Mouse (Mus musculus) liver, embryonic 12.5 days (tissue): ENCODE measurements around the gene Nlrp10. TPM values are rescaled to one million over a fixed set of nuclear protein-coding genes. Genes with fewer than 3 reads are reported as not detected.

Experiments
- ATAC-seq: fragments of 200-750 bp; cut with Nextera tagmentation; 2 replicates; pipeline ENCODE4 v1.8.0; 2017; ENCODE audit warnings: moderate number of reproducible peaks, mild to moderate bottlenecking, moderate library complexity
- H3K27ac ChIP-seq: fragments of 300-500 bp; sonication (generic); 2 replicates; pipeline ENCODE4 v1.5.1; 2016; ENCODE audit warnings: mild to moderate bottlenecking
- H3K27me3 ChIP-seq: fragments of 300-500 bp; sonication (generic); replicated peaks from 2 replicates; pipeline ENCODE4 v1.6.1; 2016; ENCODE audit warnings: mild to moderate bottlenecking, moderate library complexity
- H3K36me3 ChIP-seq: fragments of 300-500 bp; sonication (generic); 2 replicates; pipeline ENCODE4 v1.6.1; 2016; ENCODE audit warnings: mild to moderate bottlenecking, moderate library complexity
- H3K4me1 ChIP-seq: fragments of 300-500 bp; sonication (generic); 2 replicates; pipeline ENCODE4 v1.6.1; 2016
- H3K4me2 ChIP-seq: fragments of 300-500 bp; sonication (generic); 2 replicates; pipeline ENCODE4 v1.6.1; 2016; ENCODE audit warnings: mild to moderate bottlenecking, moderate library complexity
- H3K4me3 ChIP-seq: fragments of 300-500 bp; sonication (generic); 2 replicates; pipeline ENCODE4 v1.5.1; 2016; ENCODE audit warnings: mild to moderate bottlenecking, moderate library complexity
- H3K9ac ChIP-seq: fragments of 300-500 bp; sonication (generic); 2 replicates; pipeline ENCODE4 v1.6.1; 2016; ENCODE audit warnings: mild to moderate bottlenecking, moderate library complexity
- H3K9me3 ChIP-seq: fragments of 300-500 bp; sonication (generic); replicated peaks from 2 replicates; pipeline ENCODE4 v1.6.1; 2016; ENCODE audit warnings: mild to moderate bottlenecking, moderate library complexity
- WGBS: fragments of 180-500 bp; shearing (Covaris S2); methylation state at CpG from one replicate; pipeline ENCODE4 v1.1.7; 2016; ENCODE audit not compliant: insufficient replicate concordance; 5-methylcytosine and 5-hydroxymethylcytosine counted together
- polyA plus RNA-seq: library from polyadenylated mRNA; unstranded; fragments of >200 nt; fragmentation: Nextera tagmentation; extraction: Ambion mirVana; gene quantifications from 2 replicates; pipeline ENCODE4 v1.2.1, GENCODE M21; 2016

Nlrp10 gene
- polyA plus RNA-seq, 1 experiment from 2014 or later, result 0.10 TPM

DNA sequence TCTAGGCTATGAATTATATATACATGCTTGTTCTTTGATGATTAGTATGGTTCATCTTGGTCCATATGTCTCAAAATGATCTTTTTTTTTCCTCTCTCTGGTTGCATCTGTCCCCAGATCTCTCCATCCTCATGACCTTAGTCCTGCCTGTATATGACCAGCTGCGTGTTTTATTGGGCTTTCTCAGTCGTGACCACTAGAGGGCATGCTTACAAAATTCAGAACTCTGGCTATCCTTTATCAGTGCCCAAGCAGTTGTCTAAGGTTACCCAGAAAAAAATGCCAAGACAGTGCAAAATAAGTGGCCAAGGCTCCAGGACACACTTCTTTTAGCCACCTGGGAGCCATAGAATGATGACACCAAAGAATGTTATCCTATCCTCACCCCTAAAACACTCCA, 14.0 kb upstream of the Nlrp10 start:
- Histone ChIP-seq H3K9me3 (no peaks in the 10 kb centered on the region), H3K4me2 (no peak overlapping the region), H3K36me3 (peaks cover 64% of the 10 kb centered on the region), H3K27ac (no peak overlapping the region), H3K4me3 (no peak overlapping the region), H3K27me3 (peaks cover 12% of the 10 kb centered on the region), H3K9ac (no peak overlapping the region), H3K4me1 (no peaks in the 10 kb centered on the region)
- peak; percentile 65 for ATAC-seq
- 6% methylated on average over 2 of the region's 2 CpGs for WGBS

DNA sequence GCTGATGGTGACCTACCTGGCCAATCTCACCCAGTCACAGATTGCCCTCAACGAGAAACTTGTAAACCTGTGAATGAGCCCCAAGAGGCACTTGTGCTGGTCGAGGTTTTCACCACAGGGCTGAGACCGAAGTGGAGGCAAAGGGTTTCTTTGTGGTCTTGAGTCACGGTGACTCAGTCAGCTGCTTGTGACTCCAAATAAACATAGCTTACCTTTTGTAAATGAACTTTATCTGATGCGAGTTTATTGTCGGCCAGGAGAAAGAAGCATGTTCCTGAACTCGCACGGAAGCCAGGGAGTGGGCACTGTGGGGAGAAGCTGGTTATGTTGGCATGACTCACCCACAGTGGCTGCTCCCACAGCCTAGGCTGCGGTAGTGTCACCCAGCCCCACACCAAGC, 11.5 kb upstream of the Nlrp10 start:
- no peak overlapping the region for H3K4me2 ChIP-seq
- no peak for ATAC-seq
- WGBS, result 82% methylated on average over 9 of the region's 9 CpGs
- H3K4me1 ChIP-seq, result peaks cover 5% of the 10 kb centered on the region; the same call in 1 of the 2 replicates
- peaks cover 90% of the 10 kb centered on the region for H3K36me3 ChIP-seq
- H3K9ac ChIP-seq, result no peak overlapping the region
- H3K27me3 ChIP-seq, result no peaks in the 10 kb centered on the region
- no peaks in the 10 kb centered on the region for H3K9me3 ChIP-seq
- no peak overlapping the region for H3K27ac ChIP-seq
- no peak overlapping the region for H3K4me3 ChIP-seq

DNA sequence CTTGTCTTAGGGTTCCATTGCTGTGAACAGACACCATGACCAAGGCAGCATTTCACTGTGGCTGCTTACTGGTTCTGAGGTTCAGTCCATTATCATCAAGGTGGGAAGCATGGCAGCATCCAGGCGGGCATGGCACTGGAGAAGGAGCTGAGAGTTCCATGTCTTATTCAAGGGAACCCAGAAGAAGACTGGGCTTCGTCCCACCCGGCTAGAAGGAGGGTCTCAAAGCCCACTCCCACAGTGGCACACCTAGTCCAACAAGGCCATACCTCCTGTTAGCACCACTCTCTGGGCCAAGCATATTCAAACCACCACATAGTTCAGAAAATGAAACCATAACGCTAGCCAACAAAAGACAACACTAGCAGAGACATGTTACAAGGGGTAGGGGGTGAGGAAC, 6.6 kb upstream of the Nlrp10 start:
- peak overlapping the region; percentile 22; the same call in 1 of the 2 replicates for H3K27ac ChIP-seq
- H3K9me3 ChIP-seq, result no peaks in the 10 kb centered on the region
- 85% methylated on average over 4 of the region's 4 CpGs for WGBS
- H3K4me1 ChIP-seq, result peaks cover 22% of the 10 kb centered on the region
- peaks cover 4% of the 10 kb centered on the region; the same call in 1 of the 2 replicates for H3K27me3 ChIP-seq
- H3K4me2 ChIP-seq, result peak overlapping the region; percentile 88; the same call in 1 of the 2 replicates
- peak overlapping the region; percentile 91; the same call in 1 of the 2 replicates for H3K9ac ChIP-seq
- peaks cover 61% of the 10 kb centered on the region for H3K36me3 ChIP-seq
- ATAC-seq, result no peak
- H3K4me3 ChIP-seq, result no peak overlapping the region

DNA sequence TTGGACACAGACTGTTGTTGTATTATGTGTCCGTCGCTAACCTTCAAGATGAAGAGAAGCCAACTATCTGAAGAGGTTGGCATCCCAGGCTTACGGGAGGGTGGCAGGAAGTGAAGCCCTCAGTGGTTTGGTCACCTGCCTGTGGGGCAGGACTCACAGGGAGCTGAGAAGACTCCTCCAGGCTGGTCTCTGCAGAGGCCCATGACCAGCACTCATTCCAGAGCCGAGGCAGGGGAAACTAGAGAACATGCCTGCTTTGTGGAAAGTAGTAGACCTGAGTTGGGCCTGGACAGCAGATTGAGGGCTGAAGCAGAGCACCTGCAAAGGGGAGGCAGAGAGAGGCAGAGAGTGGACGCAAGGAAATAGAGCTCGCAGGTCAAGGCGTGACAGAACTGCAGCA, 5.4 kb upstream of the Nlrp10 start:
- Histone ChIP-seq H3K9ac (peak overlapping the region; percentile 91), H3K4me1 (peaks cover 22% of the 10 kb centered on the region), H3K27me3 (peaks cover 4% of the 10 kb centered on the region; the same call in 1 of the 2 replicates), H3K4me3 (peak overlapping the region; percentile 94), H3K27ac (no peak overlapping the region), H3K36me3 (peaks cover 50% of the 10 kb centered on the region), H3K9me3 (no peaks in the 10 kb centered on the region), H3K4me2 (peak overlapping the region; percentile 88)
- 60% methylated on average over 7 of the region's 7 CpGs for WGBS
- no peak for ATAC-seq

DNA sequence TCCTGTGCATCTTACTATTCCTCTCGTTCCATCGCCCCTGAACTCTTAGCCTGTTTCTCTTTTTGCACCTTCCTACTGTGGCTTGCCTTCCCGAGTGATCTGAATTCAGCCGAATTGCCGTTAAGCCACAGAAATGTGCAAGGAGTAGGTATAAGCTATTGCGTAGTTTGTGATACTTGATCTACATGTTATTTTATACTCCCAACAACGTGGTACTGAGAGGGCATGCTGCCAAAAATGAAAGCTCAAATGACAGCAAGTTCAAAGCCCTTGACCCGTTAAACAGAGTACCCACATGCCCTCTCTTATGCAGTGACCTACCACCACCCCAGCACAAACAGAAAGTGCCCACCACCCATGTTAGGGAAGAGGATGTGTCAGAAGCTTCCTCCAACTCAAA, 4.9 kb upstream of the Nlrp10 start:
- ATAC-seq, result no peak
- Histone ChIP-seq H3K27ac (peak overlapping the region; percentile 85), H3K4me3 (peak overlapping the region; percentile 94)

DNA sequence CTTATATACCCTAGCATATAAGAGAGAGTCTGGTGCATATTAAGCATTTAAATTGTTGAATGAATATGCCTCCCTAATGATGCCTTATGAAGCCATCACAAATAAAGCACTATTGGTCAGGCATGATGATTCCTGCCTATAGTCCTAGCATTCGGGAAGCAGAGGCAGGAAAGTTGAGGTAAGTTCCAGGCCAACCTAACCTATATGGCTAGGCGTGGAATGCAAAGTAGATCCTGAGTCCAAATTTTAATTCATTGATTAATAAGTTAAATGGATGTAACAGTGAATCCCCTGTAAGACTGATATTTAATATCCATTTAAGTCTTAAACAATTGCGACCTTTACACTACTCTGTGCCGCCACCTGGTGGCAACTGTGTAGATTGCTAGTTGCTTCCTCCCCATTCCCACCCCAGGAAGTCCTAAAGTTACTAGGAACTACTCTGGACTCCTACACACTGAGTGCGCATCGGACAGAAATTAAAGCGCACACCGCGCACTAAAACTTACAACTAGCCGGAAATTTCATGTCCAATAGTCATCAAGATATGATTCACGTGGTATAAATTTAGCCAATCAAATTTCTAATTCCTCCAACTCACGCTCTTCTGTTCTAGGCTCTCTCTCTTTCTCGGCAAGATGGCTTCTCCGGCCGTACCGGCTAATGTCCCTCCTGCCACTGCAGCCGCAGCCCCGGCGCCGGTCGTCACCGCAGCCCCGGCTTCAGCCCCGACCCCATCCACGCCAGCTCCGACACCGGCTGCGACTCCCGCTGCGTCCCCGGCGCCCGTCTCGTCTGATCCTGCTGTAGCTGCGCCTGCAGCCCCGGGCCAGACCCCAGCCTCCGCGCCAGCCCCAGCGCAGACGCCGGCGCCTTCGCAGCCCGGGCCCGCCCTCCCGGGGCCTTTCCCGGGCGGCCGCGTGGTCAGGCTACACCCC, 4.1 kb upstream of the Nlrp10 start, which contains the start of gene Eif3f:
Gene Eif3f (plus strand): TSS at position 624 of the 938 bp plus-strand sequence.
- Histone ChIP-seq H3K36me3 (peaks cover 36% of the 10 kb centered on the region), H3K4me1 (peaks cover 22% of the 10 kb centered on the region), H3K4me3 (peak within 1 kb of the TSS; percentile 94), H3K27ac (peak within 1 kb of the TSS; percentile 85), H3K9ac (peak within 1 kb of the TSS; percentile 91), H3K4me2 (peak within 1 kb of the TSS; percentile 88), H3K9me3 (no peaks in the 10 kb centered on the region), H3K27me3 (peaks cover 4% of the 10 kb centered on the region; the same call in 1 of the 2 replicates)
- ATAC-seq, result peak; percentile 95
- WGBS, result 1% methylated on average over 50 of the region's 50 CpGs

More for the DNA sequence above, 4.9 kb upstream of the Nlrp10 start:
- H3K9me3 ChIP-seq, result no peaks in the 10 kb centered on the region
- H3K9ac ChIP-seq, result peak overlapping the region; percentile 91
- H3K4me2 ChIP-seq, result peak overlapping the region; percentile 88
- peaks cover 22% of the 10 kb centered on the region for H3K4me1 ChIP-seq
- peaks cover 44% of the 10 kb centered on the region for H3K36me3 ChIP-seq
- H3K27me3 ChIP-seq, result peaks cover 4% of the 10 kb centered on the region; the same call in 1 of the 2 replicates
- 1% methylated on average over 8 of the region's 8 CpGs for WGBS

DNA sequence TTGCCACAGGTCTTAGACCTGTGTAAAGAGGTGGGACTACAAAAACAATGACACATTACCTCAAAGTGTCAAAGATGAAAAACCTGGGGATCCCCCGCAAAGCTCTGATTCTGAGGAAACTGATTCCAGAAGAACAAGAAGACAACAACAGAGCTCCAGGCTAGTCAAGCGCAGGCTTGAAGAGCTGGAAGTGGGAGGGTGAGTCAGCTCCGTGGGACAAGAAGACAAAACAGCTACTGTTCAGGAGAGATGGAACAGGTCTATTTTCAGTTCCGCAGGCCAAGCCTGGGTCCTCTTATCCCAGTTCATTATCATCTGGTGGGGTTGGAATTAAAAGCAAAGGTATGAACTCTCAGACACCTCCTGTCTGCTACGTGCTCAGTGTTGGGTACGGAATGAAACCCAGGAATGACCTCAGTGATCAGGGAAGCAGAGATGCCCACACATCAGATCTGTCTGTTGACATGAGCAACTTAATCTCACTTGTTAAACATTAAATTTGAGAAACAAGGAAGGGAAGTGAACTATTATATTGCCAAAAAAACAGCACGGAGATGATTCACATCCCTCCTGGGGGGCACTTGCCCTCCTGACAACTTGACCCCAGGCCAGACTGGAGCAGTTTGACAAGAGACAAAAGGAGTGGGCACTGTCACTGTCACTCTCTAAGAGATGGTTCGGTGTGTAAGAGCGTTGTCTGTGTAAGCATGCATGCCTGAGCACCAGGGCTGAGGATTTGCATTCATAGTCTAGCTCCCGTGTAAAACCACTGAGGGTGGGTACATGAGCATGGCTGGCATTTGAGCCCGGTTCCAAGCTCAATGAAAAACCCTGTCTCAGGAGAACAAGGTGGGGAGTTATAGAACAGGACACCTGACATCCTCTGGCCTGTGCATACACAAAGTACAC, 1.4 kb downstream of the Nlrp10 start:
- WGBS, result 67% methylated on average over 11 of the region's 11 CpGs

DNA sequence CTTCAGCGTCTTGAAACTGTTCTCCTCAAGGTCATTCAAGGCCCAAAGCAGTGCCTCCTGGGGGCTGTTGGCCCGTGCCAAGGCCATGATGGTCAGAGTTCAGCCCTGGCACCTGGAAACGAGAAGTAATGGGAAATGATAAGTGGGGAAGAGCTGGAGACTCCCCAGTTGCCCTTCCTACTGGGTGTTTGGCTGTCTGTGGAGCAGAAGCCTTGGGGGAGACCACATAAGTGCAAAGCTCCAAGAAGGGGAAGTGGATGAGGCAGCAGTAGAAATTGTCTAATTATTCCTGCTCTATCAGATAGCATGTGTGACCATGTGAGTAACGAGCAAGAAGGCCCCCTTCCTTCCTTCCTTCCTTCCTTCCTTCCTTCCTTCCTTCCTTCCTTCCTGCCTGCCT, 2.9 kb downstream of the Nlrp10 start:
- peaks cover 1% of the 10 kb centered on the region; the same call in 1 of the 2 replicates for H3K27me3 ChIP-seq
- H3K4me1 ChIP-seq, result no peaks in the 10 kb centered on the region
- ATAC-seq, result no peak
- no peak overlapping the region for H3K27ac ChIP-seq
- H3K9ac ChIP-seq, result no peak overlapping the region
- WGBS, result 36% methylated on average over 4 of the region's 4 CpGs
- H3K4me2 ChIP-seq, result no peak overlapping the region
- H3K4me3 ChIP-seq, result no peak overlapping the region
- no peaks in the 10 kb centered on the region for H3K36me3 ChIP-seq
- no peaks in the 10 kb centered on the region for H3K9me3 ChIP-seq

More for the DNA sequence above, 1.4 kb downstream of the Nlrp10 start:
- Histone ChIP-seq H3K9me3 (no peaks in the 10 kb centered on the region), H3K27me3 (peaks cover 4% of the 10 kb centered on the region; the same call in 1 of the 2 replicates), H3K4me2 (no peak overlapping the region), H3K4me3 (no peak overlapping the region), H3K27ac (no peak overlapping the region), H3K4me1 (no peaks in the 10 kb centered on the region), H3K9ac (no peak overlapping the region), H3K36me3 (no peaks in the 10 kb centered on the region)
- ATAC-seq, result no peak

DNA sequence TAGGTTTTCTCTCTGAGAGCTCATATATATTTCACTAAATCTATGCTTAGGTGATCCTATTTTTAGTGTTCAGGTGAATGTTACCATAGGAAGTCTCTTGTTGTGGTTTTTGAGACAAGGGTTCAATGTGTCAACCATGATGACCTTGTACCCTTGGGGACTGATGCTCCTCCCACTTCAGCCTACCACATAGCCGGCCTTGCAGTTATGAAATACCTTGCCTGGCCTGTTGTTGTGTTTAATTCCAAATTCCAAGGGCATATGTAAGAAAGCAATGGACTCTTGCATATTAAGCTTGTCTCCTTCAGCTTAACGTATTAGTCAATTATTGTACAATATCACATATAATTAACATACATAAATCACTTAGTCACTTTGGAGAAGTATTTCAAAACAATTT, 26.0 kb downstream of the Nlrp10 start:
- ATAC-seq, result no peak
- 57% methylated on average over 2 of the region's 2 CpGs for WGBS

DNA sequence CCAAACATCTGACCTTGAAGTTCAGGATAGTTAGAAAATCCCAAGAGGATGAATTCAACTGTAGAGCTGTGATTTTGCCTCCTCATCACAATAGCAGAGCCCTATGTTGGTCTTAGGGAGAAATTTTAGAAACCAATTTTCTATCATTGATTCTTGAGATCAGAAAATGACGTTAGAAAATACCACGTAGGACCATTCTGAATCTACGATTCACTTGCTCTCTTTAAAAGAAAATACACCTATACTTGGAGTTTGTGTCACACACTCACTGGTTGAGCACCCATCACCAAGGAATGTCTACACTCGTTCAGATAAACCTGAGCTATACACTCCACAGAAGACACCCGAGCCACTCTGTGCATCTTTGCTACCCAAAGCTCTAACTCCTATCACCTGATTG, 35.7 kb downstream of the Nlrp10 start, which contains the start of gene Olfr519:
Gene Olfr519 (minus strand): TSS at position 101 of the 400 bp plus-strand sequence.
- WGBS, result 65% methylated on average over 5 of the region's 5 CpGs
- Histone ChIP-seq H3K9ac (no peak within 1 kb of the TSS), H3K4me3 (no peak within 1 kb of the TSS), H3K27me3 (no peaks in the 10 kb centered on the region), H3K4me2 (no peak within 1 kb of the TSS), H3K4me1 (no peaks in the 10 kb centered on the region), H3K36me3 (no peaks in the 10 kb centered on the region), H3K9me3 (no peaks in the 10 kb centered on the region), H3K27ac (no peak within 1 kb of the TSS)
- ATAC-seq, result no peak

More for the DNA sequence above, 26.0 kb downstream of the Nlrp10 start:
- Histone ChIP-seq H3K4me2 (no peak overlapping the region), H3K27ac (no peak overlapping the region), H3K9ac (no peak overlapping the region), H3K27me3 (no peaks in the 10 kb centered on the region), H3K9me3 (no peaks in the 10 kb centered on the region), H3K4me3 (no peak overlapping the region), H3K36me3 (no peaks in the 10 kb centered on the region), H3K4me1 (no peaks in the 10 kb centered on the region)

DNA sequence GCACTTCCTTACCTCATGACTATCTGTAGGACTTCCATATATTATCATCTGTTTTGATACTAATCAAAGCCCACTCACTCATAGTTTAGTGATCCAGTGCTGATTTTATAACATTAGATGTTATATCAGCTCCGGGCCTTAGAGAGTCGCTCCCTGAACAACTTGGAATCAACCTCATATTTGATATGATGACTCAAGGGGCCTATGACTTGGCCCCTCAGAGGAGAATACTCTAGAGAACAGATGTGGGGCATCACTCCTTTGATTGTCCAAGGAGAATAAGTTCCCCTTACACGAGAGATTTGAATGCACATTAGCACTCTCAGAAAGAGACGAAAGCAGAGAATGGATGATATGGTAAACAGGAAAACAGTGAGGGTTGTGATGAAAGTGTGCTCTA, 45.1 kb downstream of the Nlrp10 start, which contains the start of gene Olfr518:
Gene Olfr518 (minus strand): TSS at position 101 of the 400 bp plus-strand sequence.
- 65% methylated on average over 4 of the region's 4 CpGs for WGBS
- H3K4me3 ChIP-seq, result no peak within 1 kb of the TSS
- no peaks in the 10 kb centered on the region for H3K9me3 ChIP-seq

More for the DNA sequence above, 45.1 kb downstream of the Nlrp10 start, which contains the start of gene Olfr518:
- ATAC-seq, result no peak
- H3K4me1 ChIP-seq, result no peaks in the 10 kb centered on the region
- H3K36me3 ChIP-seq, result no peaks in the 10 kb centered on the region
- H3K27me3 ChIP-seq, result no peaks in the 10 kb centered on the region
- H3K4me2 ChIP-seq, result no peak within 1 kb of the TSS
- no peak within 1 kb of the TSS for H3K27ac ChIP-seq
- H3K9ac ChIP-seq, result no peak within 1 kb of the TSS
